Mouse (Mus musculus) intestine, embryonic 15.5 days (tissue): ENCODE data around the gene Brd7. TPM values are rescaled to one million over a fixed set of nuclear protein-coding genes. Genes with fewer than 3 reads are reported as not detected.

Experiments
- ATAC-seq: fragments of 200-750 bp; cut with Nextera tagmentation; 2 replicates; pipeline ENCODE4 v1.8.0; 2017; ENCODE audit warnings: moderate TSS enrichment, moderate library complexity
- H3K27ac ChIP-seq: fragments of 300-500 bp; sonication (generic); 2 replicates; pipeline ENCODE4 v1.5.1; 2015; ENCODE audit warnings: mild to moderate bottlenecking, inconsistent platforms
- H3K27me3 ChIP-seq: fragments of 300-500 bp; sonication (generic); replicated peaks from 2 replicates; pipeline ENCODE4 v1.6.1; 2015; ENCODE audit warnings: inconsistent platforms
- H3K36me3 ChIP-seq: fragments of 300-500 bp; sonication (generic); 2 replicates; pipeline ENCODE4 v1.6.1; 2015; ENCODE audit warnings: inconsistent platforms
- H3K4me1 ChIP-seq: fragments of 300-500 bp; sonication (generic); replicated peaks from 2 replicates; pipeline ENCODE4 v1.6.1; 2015; ENCODE audit warnings: inconsistent platforms
- H3K4me2 ChIP-seq: fragments of 300-500 bp; sonication (generic); replicated peaks from 2 replicates; pipeline ENCODE4 v1.6.1; 2015; ENCODE audit warnings: mild to moderate bottlenecking, inconsistent platforms
- H3K4me3 ChIP-seq: fragments of 300-500 bp; sonication (generic); replicated peaks from 2 replicates; pipeline ENCODE4 v1.5.1; 2015; ENCODE audit warnings: inconsistent platforms
- H3K9ac ChIP-seq: fragments of 300-500 bp; sonication (generic); 2 replicates; pipeline ENCODE4 v1.6.1; 2015; ENCODE audit warnings: inconsistent platforms
- H3K9me3 ChIP-seq: fragments of 300-500 bp; sonication (generic); 2 replicates; pipeline ENCODE4 v1.6.1; 2016; ENCODE audit warnings: inconsistent platforms
- WGBS: fragments of 180-500 bp; shearing (Covaris S2); methylation state at CpG from one replicate; pipeline ENCODE4 v1.1.7; 2015; 5-methylcytosine and 5-hydroxymethylcytosine counted together
- polyA plus RNA-seq: library from polyadenylated mRNA; unstranded; fragments of >200 nt; fragmentation: Nextera tagmentation; extraction: Ambion mirVana; gene quantifications from 2 replicates; pipeline ENCODE4 v1.2.1, GENCODE M21; 2015

Brd7 gene
- polyA plus RNA-seq, 1 experiment from 2014 or later, result 55.7 TPM

- 0 out of 2 replicates have a peak, but pooled peaks have one; percentile 28 for ATAC-seq
These were observed 15.0 kb upstream of the Brd7 start for GRCm38 (mm10) chr8:88376836-88377582.

DNA sequence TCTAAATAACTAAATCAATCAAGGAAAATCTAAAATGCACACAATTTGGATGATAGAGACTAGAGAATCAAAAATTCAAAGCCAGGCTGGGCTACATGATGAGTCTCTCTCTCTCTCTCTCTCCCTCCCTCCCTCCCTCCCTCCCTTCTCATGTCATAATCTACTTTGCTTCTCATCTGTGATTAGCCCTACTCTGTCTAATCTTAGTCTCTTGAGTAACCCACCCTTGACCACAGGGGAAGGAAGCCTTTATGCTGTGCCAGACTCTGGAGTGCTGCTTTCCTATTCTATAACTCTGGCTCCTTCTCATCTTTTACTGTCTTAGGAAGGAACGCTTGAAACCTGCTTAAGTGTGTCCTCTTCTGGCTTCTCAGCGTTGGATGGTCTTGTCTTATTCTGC is 9.5 kb upstream of the Brd7 start:
- no peak overlapping the region for H3K27ac ChIP-seq
- H3K36me3 ChIP-seq, result no peaks in the 10 kb centered on the region
- no peak overlapping the region for H3K4me2 ChIP-seq
- no peaks in the 10 kb centered on the region for H3K27me3 ChIP-seq
- no peaks in the 10 kb centered on the region for H3K9me3 ChIP-seq
- peaks cover 4% of the 10 kb centered on the region; the same call in 1 of the 2 replicates for H3K4me1 ChIP-seq
- H3K4me3 ChIP-seq, result no peak overlapping the region
- ATAC-seq, result no peak
- no peak overlapping the region for H3K9ac ChIP-seq
- WGBS, result 80% methylated on average over 2 of the region's 2 CpGs

More at GRCm38 (mm10) chr8:88376836-88377582, 15.0 kb upstream of the Brd7 start:
- 39% methylated on average over 19 of the region's 19 CpGs for WGBS
- no peak overlapping the region for H3K4me3 ChIP-seq
- H3K27ac ChIP-seq, result no peak overlapping the region
- H3K4me2 ChIP-seq, result no peak overlapping the region
- H3K36me3 ChIP-seq, result no peaks in the 10 kb centered on the region
- no peaks in the 10 kb centered on the region; the same call in 1 of the 2 replicates for H3K27me3 ChIP-seq
- H3K9ac ChIP-seq, result no peak overlapping the region
- H3K9me3 ChIP-seq, result no peaks in the 10 kb centered on the region
- peaks cover 8% of the 10 kb centered on the region; the same call in 1 of the 2 replicates for H3K4me1 ChIP-seq

GRCm38 (mm10) chr8:88369805-88370204 is 7.8 kb upstream of the Brd7 start:
- no peaks in the 10 kb centered on the region for H3K36me3 ChIP-seq
- H3K9ac ChIP-seq, result no peak overlapping the region
- 29% methylated on average over 3 of the region's 3 CpGs for WGBS
- peak; percentile 77 for ATAC-seq
- H3K4me2 ChIP-seq, result no peak overlapping the region
- peaks cover 4% of the 10 kb centered on the region; the same call in 1 of the 2 replicates for H3K4me1 ChIP-seq
- no peaks in the 10 kb centered on the region for H3K9me3 ChIP-seq
- H3K27me3 ChIP-seq, result no peaks in the 10 kb centered on the region
- no peak overlapping the region for H3K4me3 ChIP-seq
- H3K27ac ChIP-seq, result no peak overlapping the region

DNA sequence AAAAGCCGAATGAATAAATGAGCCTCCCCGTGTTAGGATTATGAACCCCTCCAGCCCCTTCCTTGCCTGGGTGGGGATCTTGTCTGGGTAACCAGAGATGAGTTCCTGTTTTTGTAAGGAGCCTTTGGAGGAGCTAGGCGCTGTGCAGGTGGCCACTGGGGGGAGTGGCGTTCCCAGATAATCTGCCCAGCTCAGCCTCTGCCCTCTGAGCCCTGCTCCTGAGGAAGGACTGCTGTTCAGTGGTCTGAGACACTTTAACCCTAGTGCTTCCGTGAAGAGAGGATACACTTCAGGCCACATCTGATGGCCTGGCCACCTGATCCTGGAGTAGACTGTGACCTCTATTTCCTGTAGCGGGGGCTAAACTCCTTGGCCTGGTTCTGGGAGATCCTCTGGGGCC is 7.2 kb upstream of the Brd7 start:
- Histone ChIP-seq H3K9ac (no peak overlapping the region), H3K36me3 (no peaks in the 10 kb centered on the region), H3K27me3 (no peaks in the 10 kb centered on the region), H3K4me3 (no peak overlapping the region), H3K27ac (no peak overlapping the region), H3K9me3 (no peaks in the 10 kb centered on the region), H3K4me1 (peaks cover 4% of the 10 kb centered on the region; the same call in 1 of the 2 replicates), H3K4me2 (no peak overlapping the region)
- ATAC-seq, result peak; percentile 73
- WGBS, result 14% methylated on average over 6 of the region's 6 CpGs

GRCm38 (mm10) chr8:88362446-88363150 is 604 bp upstream of the Brd7 start:
- ATAC-seq, result peak; percentile 67
- Histone ChIP-seq H3K4me3 (peak overlapping the region; percentile 98), H3K36me3 (peaks cover 9% of the 10 kb centered on the region; the same call in 1 of the 2 replicates), H3K9ac (peak overlapping the region; percentile 47; the same call in 1 of the 2 replicates), H3K4me2 (peak overlapping the region; percentile 83), H3K4me1 (0 out of 2 replicates have a peak, but pooled peaks cover 4% of the 10 kb centered on the region), H3K9me3 (no peaks in the 10 kb centered on the region), H3K27me3 (no peaks in the 10 kb centered on the region), H3K27ac (no peak overlapping the region)
- 32% methylated on average over 11 of the region's 11 CpGs for WGBS

DNA sequence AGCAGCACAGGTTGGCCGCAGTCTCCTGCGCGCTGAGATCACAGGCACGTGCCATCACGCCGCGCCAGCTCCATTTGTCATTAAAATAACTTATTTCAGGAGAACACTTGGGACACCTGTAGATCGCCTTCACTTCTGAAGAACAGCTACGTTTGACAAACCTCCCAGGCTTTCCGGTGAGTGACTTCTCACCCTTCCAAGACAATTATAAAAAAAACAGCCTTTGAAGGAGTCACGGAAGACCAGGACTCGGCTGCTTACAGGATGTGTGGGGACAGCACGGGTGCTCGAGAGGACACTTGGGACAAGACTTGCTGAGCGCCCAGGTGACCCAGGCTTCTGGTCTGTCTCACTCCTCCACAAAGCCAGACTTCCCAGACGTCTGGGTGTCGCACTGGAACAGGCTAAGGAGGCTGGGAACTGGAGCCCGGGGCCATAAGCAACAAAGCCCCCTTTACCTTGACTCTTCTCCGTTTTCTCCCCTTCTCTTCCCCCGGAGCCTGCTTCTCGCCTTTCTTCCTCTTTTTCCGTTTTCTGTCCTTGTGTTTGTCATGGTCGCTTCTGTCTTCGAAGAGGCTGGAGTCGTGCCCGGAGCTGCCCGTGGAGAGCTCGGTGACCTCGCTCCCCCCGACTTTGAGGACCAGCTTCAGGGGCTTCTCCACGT is 818 bp downstream of the Brd7 start:
- Histone ChIP-seq H3K27me3 (no peaks in the 10 kb centered on the region), H3K4me1 (0 out of 2 replicates have a peak, but pooled peaks cover 4% of the 10 kb centered on the region), H3K9me3 (no peaks in the 10 kb centered on the region), H3K4me2 (peak overlapping the region; percentile 83), H3K4me3 (peak overlapping the region; percentile 98), H3K36me3 (peaks cover 12% of the 10 kb centered on the region; the same call in 1 of the 2 replicates), H3K9ac (peak overlapping the region; percentile 98), H3K27ac (peak overlapping the region; percentile 89)
- WGBS, result under 1% methylated on average over 31 of the region's 31 CpGs
- peak; percentile 52; the same call in 1 of the 2 replicates for ATAC-seq

GRCm38 (mm10) chr8:88359959-88360358 is 2.0 kb downstream of the Brd7 start:
- no peaks in the 10 kb centered on the region for H3K9me3 ChIP-seq
- 0 out of 2 replicates have a peak, but pooled peaks cover 4% of the 10 kb centered on the region for H3K4me1 ChIP-seq
- H3K27ac ChIP-seq, result no peak overlapping the region
- no peaks in the 10 kb centered on the region for H3K27me3 ChIP-seq
- 76% methylated on average over 2 of the region's 2 CpGs for WGBS
- peaks cover 22% of the 10 kb centered on the region for H3K36me3 ChIP-seq
- no peak for ATAC-seq
- no peak overlapping the region for H3K4me3 ChIP-seq
- no peak overlapping the region for H3K9ac ChIP-seq
- peak overlapping the region; percentile 83 for H3K4me2 ChIP-seq

DNA sequence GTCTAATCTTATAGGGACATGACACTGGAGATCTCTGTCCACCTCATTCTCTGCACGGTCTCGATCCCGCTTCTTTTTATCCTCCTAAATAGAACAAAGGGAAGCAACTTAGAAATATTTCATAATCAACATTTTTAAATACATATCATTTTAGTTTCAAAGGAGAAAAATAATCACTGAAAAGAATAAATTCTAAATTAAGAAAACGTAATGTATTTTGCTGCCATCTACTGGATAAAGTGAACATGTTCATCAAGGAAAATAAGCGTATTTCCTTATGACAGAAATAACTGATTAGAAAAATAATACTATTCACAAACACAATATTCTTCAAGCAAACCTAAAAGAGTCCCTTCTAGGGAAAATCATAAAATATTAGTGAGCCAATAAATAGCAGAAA is 4.0 kb downstream of the Brd7 start:
- H3K27ac ChIP-seq, result no peak overlapping the region
- H3K4me3 ChIP-seq, result no peak overlapping the region
- H3K4me2 ChIP-seq, result no peak overlapping the region
- peaks cover 29% of the 10 kb centered on the region for H3K36me3 ChIP-seq
- no peak for ATAC-seq
- no peaks in the 10 kb centered on the region for H3K9me3 ChIP-seq
- 76% methylated on average over 5 of the region's 5 CpGs for WGBS
- 0 out of 2 replicates have a peak, but pooled peaks cover 3% of the 10 kb centered on the region for H3K4me1 ChIP-seq
- no peaks in the 10 kb centered on the region for H3K27me3 ChIP-seq
- no peak overlapping the region for H3K9ac ChIP-seq

DNA sequence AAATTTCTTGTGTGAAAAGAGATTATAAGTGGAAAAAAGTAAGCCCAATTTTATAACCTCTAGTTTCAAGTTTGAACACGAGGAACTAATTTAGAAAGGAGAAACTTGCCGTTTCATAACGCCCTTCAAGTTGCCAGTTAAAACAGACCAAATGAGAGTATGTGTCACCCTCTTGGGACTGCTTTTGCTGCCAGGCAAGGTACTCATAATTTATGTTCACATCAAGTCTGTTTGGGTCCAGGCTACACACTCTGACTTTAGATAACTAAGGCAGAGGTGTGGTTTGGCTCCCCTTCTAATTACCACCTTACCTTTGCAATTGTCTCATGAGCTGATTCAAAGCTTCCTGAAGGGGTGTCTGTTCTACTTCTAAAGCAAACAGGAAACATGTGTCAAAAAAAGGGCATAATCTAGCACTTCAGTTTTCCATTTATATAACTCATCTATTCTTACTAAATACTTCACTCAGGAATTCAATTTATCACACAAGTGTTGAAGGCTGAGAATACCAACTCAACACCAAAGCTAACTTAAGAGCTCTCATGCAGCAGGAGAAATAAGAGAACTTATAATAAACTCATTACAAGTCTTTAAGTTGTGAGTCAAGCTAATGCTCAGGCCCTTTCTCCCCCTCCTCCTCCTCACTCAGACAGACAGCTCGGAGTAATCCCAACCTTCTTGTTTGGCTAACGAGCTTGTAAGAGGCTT is 4.6 kb downstream of the Brd7 start:
- no peaks in the 10 kb centered on the region for H3K27me3 ChIP-seq
- no peaks in the 10 kb centered on the region for H3K4me1 ChIP-seq
- H3K4me2 ChIP-seq, result no peak overlapping the region
- ATAC-seq, result no peak
- H3K27ac ChIP-seq, result no peak overlapping the region
- no peak overlapping the region for H3K9ac ChIP-seq
- no peak overlapping the region for H3K4me3 ChIP-seq
- WGBS, result 86% methylated on average over 5 of the region's 5 CpGs
- H3K36me3 ChIP-seq, result peaks cover 34% of the 10 kb centered on the region
- H3K9me3 ChIP-seq, result no peaks in the 10 kb centered on the region

DNA sequence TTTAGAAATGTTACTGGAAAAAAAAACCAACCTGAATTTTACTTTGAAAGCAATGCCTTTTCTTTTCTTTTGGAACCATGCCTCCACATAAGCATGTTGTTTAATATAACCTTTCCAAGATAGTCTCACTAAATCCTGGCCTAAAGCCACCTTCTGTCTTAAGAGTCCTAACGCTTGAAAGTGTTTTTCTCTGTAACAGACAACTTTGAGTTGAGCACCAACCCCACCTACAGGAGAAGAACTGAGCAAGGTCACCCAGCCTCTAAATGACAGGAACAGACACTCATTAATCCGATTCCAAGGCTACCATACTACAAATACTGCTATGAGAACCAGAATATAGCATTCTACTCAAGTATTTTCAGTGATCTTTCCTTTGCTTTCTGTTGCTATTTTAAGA is 12.9 kb downstream of the Brd7 start:
- Histone ChIP-seq H3K27ac (no peak overlapping the region), H3K9ac (no peak overlapping the region), H3K4me3 (no peak overlapping the region), H3K27me3 (no peaks in the 10 kb centered on the region), H3K9me3 (no peaks in the 10 kb centered on the region), H3K4me2 (no peak overlapping the region), H3K4me1 (no peaks in the 10 kb centered on the region), H3K36me3 (peaks cover 39% of the 10 kb centered on the region)
- 72% methylated on average over 2 of the region's 2 CpGs for WGBS
- ATAC-seq, result no peak

- no peak overlapping the region for H3K9ac ChIP-seq
- 89% methylated on average over 4 of the region's 4 CpGs for WGBS
- no peak overlapping the region for H3K27ac ChIP-seq
- no peaks in the 10 kb centered on the region for H3K9me3 ChIP-seq
- no peaks in the 10 kb centered on the region for H3K27me3 ChIP-seq
- peaks cover 36% of the 10 kb centered on the region for H3K36me3 ChIP-seq
- H3K4me1 ChIP-seq, result no peaks in the 10 kb centered on the region
- H3K4me2 ChIP-seq, result no peak overlapping the region
- H3K4me3 ChIP-seq, result no peak overlapping the region
- no peak for ATAC-seq
These were observed 20.0 kb downstream of the Brd7 start for GRCm38 (mm10) chr8:88342026-88342425.
